Mouse (Mus musculus): ENCODE measurements around the gene Mrps33. TPM values are rescaled to one million over a fixed set of nuclear protein-coding genes. Genes with fewer than 3 reads are reported as not detected.

The Mrps33 gene
- polyA plus RNA-seq, 1 experiment from 2014 or later: 208 TPM

GRCm38 (mm10) chr6:39776275-39776674 lies 34.5 kb downstream of the Mrps33 start:
- no peaks in the 10 kb centered on the region for H3K9me3 ChIP-seq
- H3K4me2 ChIP-seq (replicated peaks): no peak overlapping the region
- ATAC-seq: no peak
- whole genome bisulfite sequencing: 93% methylated on average over 6 of the region's 6 CpGs
- H3K9ac ChIP-seq (replicated peaks): no peak overlapping the region
- no peaks in the 10 kb centered on the region for H3K27me3 ChIP-seq
- H3K4me1 ChIP-seq (replicated peaks): peaks cover 7% of the 10 kb centered on the region
- no peaks in the 10 kb centered on the region for H3K36me3 ChIP-seq
- H3K4me3 ChIP-seq (replicated peaks): no peak overlapping the region
- no peak overlapping the region for H3K27ac ChIP-seq

GRCm38 (mm10) chr6:39775029-39775428 lies 35.8 kb downstream of the Mrps33 start:
- no peaks in the 10 kb centered on the region for H3K27me3 ChIP-seq
- H3K9me3 ChIP-seq: no peaks in the 10 kb centered on the region
- no peak overlapping the region for H3K4me2 ChIP-seq (replicated peaks)
- H3K36me3 ChIP-seq: no peaks in the 10 kb centered on the region
- H3K27ac ChIP-seq: no peak overlapping the region
- no peak for ATAC-seq
- no peaks in the 10 kb centered on the region for H3K4me1 ChIP-seq (replicated peaks)
- no peak overlapping the region for H3K9ac ChIP-seq (replicated peaks)
- no peak overlapping the region for H3K4me3 ChIP-seq (replicated peaks)
- WGBS: 88% methylated on average over 9 of the region's 9 CpGs

DNA sequence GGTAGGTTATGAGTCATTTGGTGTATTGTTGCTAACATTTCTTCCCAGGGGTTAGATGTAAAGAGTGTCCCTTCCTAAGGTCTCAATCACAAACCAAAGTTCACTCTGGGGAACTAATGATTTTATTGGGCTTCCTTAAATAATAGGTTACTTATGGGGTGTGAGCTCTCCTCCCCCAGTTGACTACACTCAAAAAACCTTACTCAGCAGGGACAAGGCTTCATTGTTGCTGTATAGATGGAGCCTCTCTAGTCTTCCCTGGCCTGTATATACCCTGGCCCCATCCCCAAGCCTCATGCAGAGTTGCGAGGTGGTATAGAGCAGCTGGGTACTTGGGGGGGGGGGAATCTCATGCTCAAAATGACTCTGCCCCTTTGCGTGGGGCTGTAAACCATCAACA lies 53.6 kb downstream of the Mrps33 start:
- H3K9me3 ChIP-seq: no peaks in the 10 kb centered on the region
- H3K4me3 ChIP-seq (replicated peaks): no peak overlapping the region
- ATAC-seq: no peak
- no peaks in the 10 kb centered on the region for H3K27me3 ChIP-seq
- no peak overlapping the region for H3K27ac ChIP-seq
- no peak overlapping the region for H3K4me2 ChIP-seq (replicated peaks)
- H3K9ac ChIP-seq (replicated peaks): no peak overlapping the region
- no peaks in the 10 kb centered on the region for H3K4me1 ChIP-seq (replicated peaks)
- no peaks in the 10 kb centered on the region for H3K36me3 ChIP-seq
- WGBS: 86% methylated on average over 2 of the region's 2 CpGs

Other genes with a start within 250 kb of the Mrps33 start
- 41.8 and 45.7 TPM in 2 replicates for gene Adck2, start 237.1 kb downstream of the Mrps33 start, polyA plus RNA-seq (2015; fragmentation: Nextera tagmentation; extraction: Ambion mirVana)
- gene Gm42420, start 225.2 kb downstream of the Mrps33 start, polyA plus RNA-seq (2015; fragmentation: Nextera tagmentation; extraction: Ambion mirVana): 0.85 and 1.6 TPM in 2 replicates
- gene Ndufb2, start 218.4 kb downstream of the Mrps33 start, polyA plus RNA-seq (2015; fragmentation: Nextera tagmentation; extraction: Ambion mirVana): 350 and 365 TPM in 2 replicates
- gene Braf, start 85.5 kb downstream of the Mrps33 start, polyA plus RNA-seq (2015; fragmentation: Nextera tagmentation; extraction: Ambion mirVana): 23.2 and 23.9 TPM in 2 replicates
- 29.8 and 29.9 TPM in 2 replicates for gene Tmem178b, start 62.3 kb upstream of the Mrps33 start, polyA plus RNA-seq (2015; fragmentation: Nextera tagmentation; extraction: Ambion mirVana)